Mouse (Mus musculus) intestine, embryonic 15.5 days (tissue): ENCODE results near the gene Aggf1. TPM values are rescaled to one million over a fixed set of nuclear protein-coding genes. Genes with fewer than 3 reads are reported as not detected.
"Not testable (repeated sequence)": the region's sequence is repeated elsewhere in the genome, so short reads cannot be mapped to it uniquely, and the experiment has no call there.

ENCODE experiments used
- ATAC-seq: fragments of 200-750 bp; cut with Nextera tagmentation; 2 replicates; pipeline ENCODE4 v1.8.0; 2017; ENCODE audit warnings: moderate TSS enrichment, moderate library complexity
- H3K27ac ChIP-seq: fragments of 300-500 bp; sonication (generic); 2 replicates; pipeline ENCODE4 v1.5.1; 2015; ENCODE audit warnings: mild to moderate bottlenecking, inconsistent platforms
- H3K27me3 ChIP-seq: fragments of 300-500 bp; sonication (generic); replicated peaks from 2 replicates; pipeline ENCODE4 v1.6.1; 2015; ENCODE audit warnings: inconsistent platforms
- H3K36me3 ChIP-seq: fragments of 300-500 bp; sonication (generic); 2 replicates; pipeline ENCODE4 v1.6.1; 2015; ENCODE audit warnings: inconsistent platforms
- H3K4me1 ChIP-seq: fragments of 300-500 bp; sonication (generic); replicated peaks from 2 replicates; pipeline ENCODE4 v1.6.1; 2015; ENCODE audit warnings: inconsistent platforms
- H3K4me2 ChIP-seq: fragments of 300-500 bp; sonication (generic); replicated peaks from 2 replicates; pipeline ENCODE4 v1.6.1; 2015; ENCODE audit warnings: mild to moderate bottlenecking, inconsistent platforms
- H3K4me3 ChIP-seq: fragments of 300-500 bp; sonication (generic); replicated peaks from 2 replicates; pipeline ENCODE4 v1.5.1; 2015; ENCODE audit warnings: inconsistent platforms
- H3K9ac ChIP-seq: fragments of 300-500 bp; sonication (generic); 2 replicates; pipeline ENCODE4 v1.6.1; 2015; ENCODE audit warnings: inconsistent platforms
- H3K9me3 ChIP-seq: fragments of 300-500 bp; sonication (generic); 2 replicates; pipeline ENCODE4 v1.6.1; 2016; ENCODE audit warnings: inconsistent platforms
- WGBS: fragments of 180-500 bp; shearing (Covaris S2); methylation state at CpG from one replicate; pipeline ENCODE4 v1.1.7; 2015; 5-methylcytosine and 5-hydroxymethylcytosine counted together
- polyA plus RNA-seq: library from polyadenylated mRNA; unstranded; fragments of >200 nt; fragmentation: Nextera tagmentation; extraction: Ambion mirVana; gene quantifications from 2 replicates; pipeline ENCODE4 v1.2.1, GENCODE M21; 2015

Aggf1 gene
- 29.8 and 32.3 TPM in 2 replicates for polyA plus RNA-seq

- Histone ChIP-seq H3K9me3 (no peaks in the 10 kb centered on the region), H3K4me2 (peak within 1 kb of the TSS; percentile 77), H3K4me1 (peaks cover 8% of the 10 kb centered on the region), H3K27me3 (no peaks in the 10 kb centered on the region), H3K9ac (peak within 1 kb of the TSS; percentile 90), H3K4me3 (peak within 1 kb of the TSS; percentile 100), H3K36me3 (peaks cover 8% of the 10 kb centered on the region), H3K27ac (peak within 1 kb of the TSS; percentile 85)
- ATAC-seq: peak; percentile 99
- under 1% methylated on average over 86 of the region's 86 CpGs for WGBS
Measured at GRCm38 (mm10) chr13:95374701-95375553, at the start of gene Aggf1. Aggf1 (minus strand) TSS chr13:95375352.

GRCm38 (mm10) chr13:95424932-95425331 lies 49.8 kb upstream of the Aggf1 start:
- Histone ChIP-seq H3K27me3 (no peaks in the 10 kb centered on the region), H3K4me3 (no peak overlapping the region), H3K36me3 (no peaks in the 10 kb centered on the region), H3K27ac (no peak overlapping the region), H3K4me2 (no peak overlapping the region), H3K4me1 (no peaks in the 10 kb centered on the region), H3K9me3 (no peaks in the 10 kb centered on the region), H3K9ac (no peak overlapping the region)
- WGBS: 56% methylated on average over 7 of the region's 7 CpGs
- no peak for ATAC-seq

- Histone ChIP-seq H3K27ac (no peak overlapping the region), H3K4me1 (peaks cover 8% of the 10 kb centered on the region; the same call in 1 of the 2 replicates), H3K9me3 (no peaks in the 10 kb centered on the region), H3K9ac (no peak overlapping the region), H3K36me3 (no peaks in the 10 kb centered on the region), H3K4me3 (no peak overlapping the region), H3K4me2 (no peak overlapping the region), H3K27me3 (no peaks in the 10 kb centered on the region)
- 13% methylated on average over 8 of the region's 8 CpGs for WGBS
- 0 out of 2 replicates have a peak, but pooled peaks have one; percentile 28 for ATAC-seq
Measured at GRCm38 (mm10) chr13:95419204-95419749, 44.1 kb upstream of the Aggf1 start.

GRCm38 (mm10) chr13:95418575-95419203 lies 43.5 kb upstream of the Aggf1 start:
- Histone ChIP-seq H3K9me3 (no peaks in the 10 kb centered on the region), H3K4me1 (peaks cover 8% of the 10 kb centered on the region; the same call in 1 of the 2 replicates), H3K27me3 (no peaks in the 10 kb centered on the region), H3K4me3 (no peak overlapping the region), H3K27ac (no peak overlapping the region), H3K9ac (no peak overlapping the region), H3K36me3 (no peaks in the 10 kb centered on the region), H3K4me2 (no peak overlapping the region)
- WGBS: 44% methylated on average over 6 of the region's 6 CpGs
- ATAC-seq: no peak

- H3K4me3 ChIP-seq: no peak overlapping the region
- 15% methylated on average over 2 of the region's 2 CpGs for WGBS
- H3K27me3 ChIP-seq: no peaks in the 10 kb centered on the region
- no peak overlapping the region for H3K9ac ChIP-seq
- no peaks in the 10 kb centered on the region for H3K4me1 ChIP-seq
- no peaks in the 10 kb centered on the region for H3K36me3 ChIP-seq
- no peaks in the 10 kb centered on the region for H3K9me3 ChIP-seq
- H3K4me2 ChIP-seq: no peak overlapping the region
- no peak overlapping the region for H3K27ac ChIP-seq
- 0 out of 2 replicates have a peak, but pooled peaks have one; percentile 36 for ATAC-seq
Measured at GRCm38 (mm10) chr13:95412257-95412656, 37.1 kb upstream of the Aggf1 start.

- 91% methylated on average over 7 of the region's 7 CpGs for WGBS
- no peaks in the 10 kb centered on the region for H3K27me3 ChIP-seq
- no peaks in the 10 kb centered on the region for H3K4me1 ChIP-seq
- H3K4me3 ChIP-seq: no peak overlapping the region
- no peaks in the 10 kb centered on the region for H3K36me3 ChIP-seq
- H3K9ac ChIP-seq: no peak overlapping the region
- ATAC-seq: no peak
- no peak overlapping the region for H3K27ac ChIP-seq
- H3K9me3 ChIP-seq: no peaks in the 10 kb centered on the region
- no peak overlapping the region for H3K4me2 ChIP-seq
Measured at GRCm38 (mm10) chr13:95393242-95393641, 18.1 kb upstream of the Aggf1 start.

GRCm38 (mm10) chr13:95389866-95390865 lies 15.0 kb upstream of the Aggf1 start:
- peak; percentile 65; the same call in 1 of the 2 replicates for ATAC-seq

GRCm38 (mm10) chr13:95388226-95388625 lies 13.1 kb upstream of the Aggf1 start:
- Histone ChIP-seq H3K9me3 (no peaks in the 10 kb centered on the region), H3K4me2 (no peak overlapping the region), H3K9ac (no peak overlapping the region), H3K27me3 (no peaks in the 10 kb centered on the region), H3K4me3 (no peak overlapping the region), H3K4me1 (no peaks in the 10 kb centered on the region), H3K27ac (no peak overlapping the region), H3K36me3 (no peaks in the 10 kb centered on the region)
- no peak for ATAC-seq
- 75% methylated on average over 5 of the region's 5 CpGs for WGBS

More at GRCm38 (mm10) chr13:95389866-95390865, 15.0 kb upstream of the Aggf1 start:
- H3K27ac ChIP-seq: no peak overlapping the region
- no peaks in the 10 kb centered on the region for H3K27me3 ChIP-seq
- no peaks in the 10 kb centered on the region for H3K36me3 ChIP-seq
- H3K4me3 ChIP-seq: no peak overlapping the region
- no peaks in the 10 kb centered on the region for H3K9me3 ChIP-seq
- H3K4me1 ChIP-seq: no peaks in the 10 kb centered on the region
- H3K4me2 ChIP-seq: peak overlapping the region; percentile 33; the same call in 1 of the 2 replicates
- H3K9ac ChIP-seq: no peak overlapping the region
- WGBS: 30% methylated on average over 24 of the region's 24 CpGs

GRCm38 (mm10) chr13:95382418-95382817 lies 7.3 kb upstream of the Aggf1 start:
- Histone ChIP-seq H3K9me3 (no peaks in the 10 kb centered on the region), H3K4me2 (no peak overlapping the region)
- 81% methylated on average over 5 of the region's 5 CpGs for WGBS

GRCm38 (mm10) chr13:95378696-95379095 lies 3.5 kb upstream of the Aggf1 start:
- WGBS: 78% methylated on average over 3 of the region's 3 CpGs
- Histone ChIP-seq H3K4me1 (peaks cover 4% of the 10 kb centered on the region), H3K27ac (no peak overlapping the region), H3K4me2 (no peak overlapping the region), H3K4me3 (no peak overlapping the region), H3K27me3 (no peaks in the 10 kb centered on the region), H3K9ac (no peak overlapping the region), H3K9me3 (no peaks in the 10 kb centered on the region), H3K36me3 (no peaks in the 10 kb centered on the region)
- ATAC-seq: no peak

More at GRCm38 (mm10) chr13:95382418-95382817, 7.3 kb upstream of the Aggf1 start:
- H3K4me3 ChIP-seq: no peak overlapping the region
- no peaks in the 10 kb centered on the region for H3K36me3 ChIP-seq
- no peak overlapping the region for H3K9ac ChIP-seq
- no peaks in the 10 kb centered on the region for H3K27me3 ChIP-seq
- no peaks in the 10 kb centered on the region for H3K4me1 ChIP-seq
- no peak overlapping the region for H3K27ac ChIP-seq
- ATAC-seq: no peak

- 97% methylated on average over 11 of the region's 11 CpGs for WGBS
- not testable (repeated sequence) for H3K27me3 ChIP-seq, ATAC-seq, H3K4me3 ChIP-seq, H3K4me2 ChIP-seq, H3K9ac ChIP-seq, H3K9me3 ChIP-seq, H3K27ac ChIP-seq, H3K36me3 ChIP-seq, H3K4me1 ChIP-seq
Measured at GRCm38 (mm10) chr13:95376689-95377289, 1.6 kb upstream of the Aggf1 start.
